Mouse (Mus musculus) MN1 (cell line): ENCODE results near the gene Lsamp.

Experiments
- DNase-seq: peaks from one replicate; pipeline ENCODE4 v3.0.0-alpha.2; 2016; ENCODE audit warnings: low spot score

The Lsamp gene

GRCm38 (mm10) chr16:41936908-41937595 lies 1952.9 kb downstream of the Lsamp start:
- DNase-seq: no peak

- DNase-seq: no peak
Measured at GRCm38 (mm10) chr16:41937596-41937990, 1953.4 kb downstream of the Lsamp start.

GRCm38 (mm10) chr16:41938258-41938657 lies 1954.1 kb downstream of the Lsamp start:
- no peak for DNase-seq

GRCm38 (mm10) chr16:41941591-41942315 lies 1957.6 kb downstream of the Lsamp start:
- DNase-seq: no peak

GRCm38 (mm10) chr16:41957811-41958210 lies 1973.7 kb downstream of the Lsamp start:
- no peak for DNase-seq

GRCm38 (mm10) chr16:41965636-41966035 lies 1981.5 kb downstream of the Lsamp start:
- DNase-seq: no peak

GRCm38 (mm10) chr16:41969215-41969614 lies 1985.1 kb downstream of the Lsamp start:
- peak; percentile 22 for DNase-seq

- DNase-seq: no peak
Measured at GRCm38 (mm10) chr16:41974866-41975719, 1990.9 kb downstream of the Lsamp start.

- DNase-seq: no peak
Measured at GRCm38 (mm10) chr16:41976897-41977296, 1992.7 kb downstream of the Lsamp start.

- no peak for DNase-seq
Measured at GRCm38 (mm10) chr16:41996956-41997355, 2012.8 kb downstream of the Lsamp start.

- no peak for DNase-seq
Measured at GRCm38 (mm10) chr16:42002925-42003324, 2018.8 kb downstream of the Lsamp start.

- DNase-seq: peak; percentile 18
Measured at GRCm38 (mm10) chr16:42003506-42003905, 2019.3 kb downstream of the Lsamp start.

GRCm38 (mm10) chr16:42004166-42004565 lies 2020.0 kb downstream of the Lsamp start:
- DNase-seq: no peak

GRCm38 (mm10) chr16:42014937-42015336 lies 2030.8 kb downstream of the Lsamp start:
- DNase-seq: no peak

- DNase-seq: no peak
Measured at GRCm38 (mm10) chr16:42015443-42015842, 2031.3 kb downstream of the Lsamp start.

- DNase-seq: no peak
Measured at GRCm38 (mm10) chr16:42016791-42017643, 2032.9 kb downstream of the Lsamp start.

GRCm38 (mm10) chr16:42022566-42022965 lies 2038.4 kb downstream of the Lsamp start:
- no peak for DNase-seq

- no peak for DNase-seq
Measured at GRCm38 (mm10) chr16:42032030-42032429, 2047.9 kb downstream of the Lsamp start.

GRCm38 (mm10) chr16:42033449-42033848 lies 2049.3 kb downstream of the Lsamp start:
- no peak for DNase-seq

- DNase-seq: no peak
Measured at GRCm38 (mm10) chr16:42048138-42048537, 2064.0 kb downstream of the Lsamp start.

GRCm38 (mm10) chr16:42059927-42060326 lies 2075.8 kb downstream of the Lsamp start:
- no peak for DNase-seq

GRCm38 (mm10) chr16:42074325-42074724 lies 2090.2 kb downstream of the Lsamp start:
- DNase-seq: no peak
